Mouse (Mus musculus) C2C12 (cell line): ENCODE data around the gene Zwint. TPM values are rescaled to one million over a fixed set of nuclear protein-coding genes. Genes with fewer than 3 reads are reported as not detected.

Experiments
- H3K27me3 ChIP-seq: one replicate; pipeline ENCODE4 v1.6.1; 2011; ENCODE audit not compliant: control insufficient read depth, insufficient read depth, insufficient read length
- H3K36me3 ChIP-seq: one replicate; pipeline ENCODE4 v1.6.1; 2011; ENCODE audit not compliant: control insufficient read depth, insufficient read depth
- H3K4me3 ChIP-seq: one replicate; pipeline ENCODE4 v1.5.1; 2011; ENCODE audit warnings: mild to moderate bottlenecking, control low read depth; ENCODE audit not compliant: poor library complexity, insufficient read depth, severe bottlenecking
- H3K79me2 ChIP-seq: one replicate; pipeline ENCODE4 v1.6.1; 2011; ENCODE audit not compliant: control insufficient read depth, insufficient read depth
- H3K79me3 ChIP-seq: one replicate; pipeline ENCODE4 v1.6.1; 2011; ENCODE audit warnings: low read depth, control low read depth
- H3ac ChIP-seq: one replicate; pipeline ENCODE3; 2011; ENCODE audit warnings: low read depth; ENCODE audit not compliant: control insufficient read depth, insufficient read length
- CEBPB ChIP-seq: IDR thresholded peaks from one replicate; pipeline ENCODE4 v1.6.1; 2011; ENCODE audit warnings: low read depth, mild to moderate bottlenecking, control low read depth, moderate library complexity
- CTCF ChIP-seq: IDR thresholded peaks from one replicate; pipeline ENCODE4 v1.5.1; 2011; ENCODE audit not compliant: control insufficient read depth, insufficient read depth, insufficient read length
- FOSL1 ChIP-seq: IDR thresholded peaks from one replicate; pipeline ENCODE4 v1.8.0; 2011; ENCODE audit warnings: mild to moderate bottlenecking, low read length; ENCODE audit not compliant: poor library complexity, insufficient read depth, severe bottlenecking
- MAX ChIP-seq: IDR thresholded peaks from one replicate; pipeline ENCODE4 v1.6.1; 2011; ENCODE audit warnings: mild to moderate bottlenecking, control low read depth
- MYOD1 ChIP-seq: IDR thresholded peaks from one replicate; pipeline ENCODE4 v1.6.1; 2011; ENCODE audit warnings: low read depth; ENCODE audit not compliant: control insufficient read depth, insufficient read length
- MYOG ChIP-seq: IDR thresholded peaks from one replicate; pipeline ENCODE4 v1.6.1; 2011; ENCODE audit not compliant: control insufficient read depth, insufficient read length; ENCODE audit errors: extremely low read depth
- USF1 ChIP-seq: IDR thresholded peaks from one replicate; pipeline ENCODE4 v1.6.1; 2011; ENCODE audit warnings: low read depth, mild to moderate bottlenecking, control low read depth, moderate library complexity
- polyA plus RNA-seq: library from polyadenylated mRNA; unstranded; fragments of >200 nt; fragmentation: generic; extraction: Trizol; gene quantifications from one replicate; pipeline ENCODE4 v1.2.1, GENCODE M21; 2012; ENCODE audit warnings: missing spikeins

Gene Zwint
- polyA plus RNA-seq, 1 experiment: 155 TPM

GRCm38 (mm10) chr10:72650867-72651266 lies 3.8 kb upstream of the Zwint start:
- TF ChIP-seq CEBPB (no peak), CTCF (no peak), MYOD1 (no peak), FOSL1 (no peak), USF1 (no peak), MYOG (no peak), MAX (no peak)
- Histone ChIP-seq H3K27me3 (no peaks in the 10 kb centered on the region), H3K79me3 (peaks cover 12% of the 10 kb centered on the region), H3K36me3 (peaks cover 4% of the 10 kb centered on the region), H3ac (no peak overlapping the region), H3K4me3 (no peak overlapping the region), H3K79me2 (peaks cover 11% of the 10 kb centered on the region)

- no peak for TF ChIP-seq MYOG
- TF ChIP-seq MYOD1: no peak
- no peak for TF ChIP-seq FOSL1
- no peak for TF ChIP-seq MAX
- TF ChIP-seq USF1: no peak
- TF ChIP-seq CEBPB: no peak
- no peak for TF ChIP-seq CTCF
- H3K36me3 ChIP-seq: peaks cover 33% of the 10 kb centered on the region
- peaks cover 39% of the 10 kb centered on the region for H3K79me3 ChIP-seq
Observed at GRCm38 (mm10) chr10:72653797-72654196, 848 bp upstream of the Zwint start.

GRCm38 (mm10) chr10:72655017-72655509 lies 418 bp downstream of the Zwint start:
- TF ChIP-seq MAX: peak; percentile 33
- TF ChIP-seq USF1: no peak
- TF ChIP-seq MYOG: no peak
- TF ChIP-seq CEBPB: peak; percentile 52
- peak; percentile 21 for TF ChIP-seq FOSL1
- Histone ChIP-seq H3K4me3 (peak overlapping the region; percentile 88), H3K79me2 (peaks cover 53% of the 10 kb centered on the region), H3K27me3 (no peaks in the 10 kb centered on the region), H3K79me3 (peaks cover 50% of the 10 kb centered on the region), H3ac (peak overlapping the region; percentile 95), H3K36me3 (peaks cover 45% of the 10 kb centered on the region)

More at GRCm38 (mm10) chr10:72653797-72654196, 848 bp upstream of the Zwint start:
- peaks cover 40% of the 10 kb centered on the region for H3K79me2 ChIP-seq
- peak overlapping the region; percentile 9 for H3ac ChIP-seq
- H3K27me3 ChIP-seq: no peaks in the 10 kb centered on the region
- H3K4me3 ChIP-seq: peak overlapping the region; percentile 22

GRCm38 (mm10) chr10:72659198-72659597 lies 4.6 kb downstream of the Zwint start:
- no peak for TF ChIP-seq CEBPB
- no peak for TF ChIP-seq FOSL1
- no peak for TF ChIP-seq MAX
- no peak for TF ChIP-seq MYOD1
- no peak for TF ChIP-seq CTCF
- TF ChIP-seq USF1: no peak
- no peak for TF ChIP-seq MYOG
- H3ac ChIP-seq: no peak overlapping the region
- H3K4me3 ChIP-seq: no peak overlapping the region
- peaks cover 85% of the 10 kb centered on the region for H3K36me3 ChIP-seq
- peaks cover 94% of the 10 kb centered on the region for H3K79me2 ChIP-seq
- peaks cover 82% of the 10 kb centered on the region for H3K79me3 ChIP-seq
- H3K27me3 ChIP-seq: no peaks in the 10 kb centered on the region

- Histone ChIP-seq H3ac (no peak overlapping the region), H3K36me3 (peaks cover 96% of the 10 kb centered on the region), H3K4me3 (no peak overlapping the region), H3K79me2 (peaks cover 100% of the 10 kb centered on the region), H3K79me3 (peaks cover 79% of the 10 kb centered on the region), H3K27me3 (no peaks in the 10 kb centered on the region)
- no peak for TF ChIP-seq CTCF
Observed at GRCm38 (mm10) chr10:72660350-72660749, 5.7 kb downstream of the Zwint start.

GRCm38 (mm10) chr10:72667856-72668255 lies 13.2 kb downstream of the Zwint start:
- H3K36me3 ChIP-seq: peaks cover 91% of the 10 kb centered on the region
- peaks cover 34% of the 10 kb centered on the region for H3K79me2 ChIP-seq
- no peak for TF ChIP-seq USF1
- TF ChIP-seq MYOG: no peak
- no peak for TF ChIP-seq FOSL1
- TF ChIP-seq MAX: no peak
- TF ChIP-seq CEBPB: no peak
- no peak for TF ChIP-seq MYOD1
- TF ChIP-seq CTCF: no peak
- peaks cover 12% of the 10 kb centered on the region for H3K79me3 ChIP-seq
- no peaks in the 10 kb centered on the region for H3K27me3 ChIP-seq
- no peak overlapping the region for H3ac ChIP-seq
- no peak overlapping the region for H3K4me3 ChIP-seq
